Mouse (Mus musculus) liver, postnatal 0 days (tissue): ENCODE measurements around the gene Fam149b.
A peak's percentile ranks its signal among the peaks of the same experiment; 100 is the strongest.

Experiments
- CTCF ChIP-seq: sonication (generic); IDR thresholded peaks from 2 replicates; pipeline ENCODE4 v1.5.1; 2016; ENCODE audit warnings: antibody characterized with exemption, low read depth
- EP300 ChIP-seq: IDR thresholded peaks from 2 replicates; pipeline ENCODE4 v1.6.1; 2016; ENCODE audit warnings: antibody characterized with exemption, low read depth, mild to moderate bottlenecking

DNA sequence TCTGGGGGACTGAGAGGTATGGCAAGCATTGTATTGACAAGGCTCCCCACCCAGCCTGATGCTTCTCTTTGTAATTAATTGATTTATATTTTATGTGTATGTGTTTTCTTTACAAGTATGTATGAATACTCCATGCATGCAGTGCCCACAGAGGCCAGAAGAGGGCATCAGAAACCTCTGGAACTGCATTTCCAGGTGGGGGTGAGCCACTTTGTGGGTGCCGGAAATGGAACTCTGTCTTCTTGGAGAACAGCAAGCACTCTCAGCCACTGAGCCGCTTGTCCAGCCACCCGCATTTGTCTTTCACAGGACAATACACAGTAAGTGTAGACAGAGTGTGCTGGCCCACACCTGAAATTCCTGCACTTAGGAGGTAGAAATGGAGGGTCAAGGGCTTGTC, 28.5 kb upstream of the Fam149b start:
- TF ChIP-seq CTCF (peak; percentile 68), EP300 (no peak)
